Mouse (Mus musculus) layer of hippocampus, adult 2 months (tissue): ENCODE measurements around the gene Gm49388. TPM values are rescaled to one million over a fixed set of nuclear protein-coding genes. Genes with fewer than 3 reads are reported as not detected.

Experiments
- DNase-seq, 2 experiments: peaks; one replicate each; pipeline ENCODE4 v3.0.0; 2022; ENCODE audit warnings: low spot score in 2 of 2
- H3K27ac ChIP-seq: fragments of 200-600 bp; 2 replicates; pipeline ENCODE4 v1.8.1; 2022
- H3K4me3 ChIP-seq: fragments of 200-600 bp; 2 replicates; pipeline ENCODE4 v1.8.1; 2022; ENCODE audit warnings: mild to moderate bottlenecking
- CTCF ChIP-seq: fragments of 200-600 bp; conservative IDR thresholded peaks from 2 replicates; pipeline ENCODE4 v1.8.1; 2022; ENCODE audit warnings: antibody characterized with exemption, mild to moderate bottlenecking, moderate library complexity
- long read RNA-seq, 2 experiments: library from polyadenylated mRNA; stranded (forward); transcript quantifications; one replicate each; pipeline ENCODE4 v2.0.0; 2021; ENCODE audit warnings: borderline mapping rate in 2 of 2
- total RNA-seq, 2 experiments: library from RNA; stranded (reverse); gene quantifications; 2 replicates each; pipeline ENCODE4 v1.2.3; 2021

Gene Gm49388
- total RNA-seq = 1 to 10 TPM; 1.4 to 3.3 TPM
- long read RNA-seq, experiment 1, partial matches to known transcripts = 0 of 1 reads
- long read RNA-seq, experiment 1, other reads (novel, unspliced or antisense) = 1 of 1 reads
- long read RNA-seq, experiment 2, partial matches to known transcripts = 2 of 4 reads
- long read RNA-seq, experiment 2, other reads (novel, unspliced or antisense) = 2 of 4 reads

DNA sequence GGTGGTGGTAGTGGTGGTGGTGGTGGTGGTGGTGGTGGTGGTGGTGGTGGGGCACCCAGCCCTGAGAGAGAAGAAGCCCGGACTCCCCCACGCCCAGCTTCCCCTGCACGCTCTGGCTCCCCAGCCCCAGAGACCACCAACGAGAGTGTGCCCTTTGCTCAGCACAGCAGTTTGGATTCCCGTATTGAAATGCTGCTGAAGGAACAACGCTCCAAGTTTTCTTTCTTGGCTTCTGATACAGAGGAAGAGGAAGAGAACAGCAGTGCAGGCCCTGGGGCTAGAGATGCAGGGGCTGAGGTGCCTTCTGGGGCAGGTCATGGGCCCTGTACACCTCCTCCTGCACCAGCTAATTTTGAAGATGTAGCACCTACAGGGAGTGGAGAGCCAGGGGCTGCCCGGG is at the start of gene Gm49388:
TSS of gene Gm49388 (plus strand) at position 301 of the 400 bp plus-strand sequence.
- TF ChIP-seq CTCF = no peak
- no peak within 1 kb of the TSS for H3K4me3 ChIP-seq
- no peak for DNase-seq
- no peak within 1 kb of the TSS for H3K27ac ChIP-seq

DNA sequence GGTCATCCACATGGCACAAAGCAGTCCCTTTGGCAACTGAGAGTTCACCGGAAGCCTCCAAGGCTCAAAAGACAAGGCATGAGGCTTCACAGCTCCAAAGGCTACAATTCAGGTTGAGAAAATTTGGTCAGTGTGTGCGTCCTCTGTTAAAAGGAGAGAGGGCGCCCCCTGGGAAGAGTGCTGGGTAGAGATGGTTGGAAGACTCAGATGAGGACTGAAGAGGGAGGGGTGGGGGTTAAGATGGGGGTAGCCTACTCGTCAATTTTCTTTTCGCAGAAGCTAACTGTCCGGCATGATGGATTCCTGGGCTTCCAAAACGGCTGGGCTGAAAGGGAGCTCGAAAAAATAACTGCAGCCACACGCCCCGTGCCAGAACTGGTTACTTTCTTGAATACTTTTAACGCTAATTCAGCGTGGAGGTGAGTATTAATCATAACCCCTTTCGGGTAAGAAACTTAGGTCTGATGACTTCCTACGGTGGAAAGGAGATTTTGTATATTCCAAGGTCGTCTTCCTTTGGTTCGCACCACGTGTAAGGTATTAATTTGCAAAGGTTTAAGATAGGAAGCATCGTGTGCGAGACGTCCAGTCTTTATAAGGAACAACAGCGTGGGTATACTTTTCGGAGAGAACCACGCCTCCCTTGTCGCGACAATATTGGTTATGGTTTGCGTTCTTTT is 40.9 kb upstream of the Gm49388 start, which contains the start of gene Fbxl19:
TSS of gene Fbxl19 (plus strand) at position 178 of the 680 bp plus-strand sequence.
- DNase-seq = peak; percentile 71 to 74
- TF ChIP-seq CTCF = peak; percentile 80
- Histone ChIP-seq H3K4me3 (peak within 1 kb of the TSS; percentile 87), H3K27ac (peak within 1 kb of the TSS; percentile 93)

DNA sequence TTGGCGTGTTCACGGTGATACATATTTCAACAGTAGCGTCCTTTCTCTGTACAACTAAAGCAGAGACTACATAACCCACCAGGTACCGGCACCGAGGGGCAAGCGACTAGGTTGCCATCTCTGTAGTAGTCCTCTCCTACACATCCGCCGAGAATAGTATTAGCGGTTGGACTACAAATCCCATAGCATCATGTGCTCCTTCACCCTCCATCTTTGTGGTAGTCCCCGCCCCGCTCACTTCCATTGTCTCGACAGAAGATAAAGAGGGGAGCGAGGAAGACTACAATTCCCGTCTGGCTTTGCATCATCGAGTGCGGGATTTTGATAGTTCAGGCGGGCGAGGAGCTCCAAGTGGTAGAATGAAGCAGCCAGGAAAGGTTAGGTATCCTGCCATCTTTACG is 40.2 kb upstream of the Gm49388 start:
- H3K4me3 ChIP-seq = peak overlapping the region; percentile 87
- TF ChIP-seq CTCF = peak; percentile 24; the same call in 1 of the 2 replicates
- DNase-seq = peak; percentile 89 to 98
- peak overlapping the region; percentile 93 for H3K27ac ChIP-seq

DNA sequence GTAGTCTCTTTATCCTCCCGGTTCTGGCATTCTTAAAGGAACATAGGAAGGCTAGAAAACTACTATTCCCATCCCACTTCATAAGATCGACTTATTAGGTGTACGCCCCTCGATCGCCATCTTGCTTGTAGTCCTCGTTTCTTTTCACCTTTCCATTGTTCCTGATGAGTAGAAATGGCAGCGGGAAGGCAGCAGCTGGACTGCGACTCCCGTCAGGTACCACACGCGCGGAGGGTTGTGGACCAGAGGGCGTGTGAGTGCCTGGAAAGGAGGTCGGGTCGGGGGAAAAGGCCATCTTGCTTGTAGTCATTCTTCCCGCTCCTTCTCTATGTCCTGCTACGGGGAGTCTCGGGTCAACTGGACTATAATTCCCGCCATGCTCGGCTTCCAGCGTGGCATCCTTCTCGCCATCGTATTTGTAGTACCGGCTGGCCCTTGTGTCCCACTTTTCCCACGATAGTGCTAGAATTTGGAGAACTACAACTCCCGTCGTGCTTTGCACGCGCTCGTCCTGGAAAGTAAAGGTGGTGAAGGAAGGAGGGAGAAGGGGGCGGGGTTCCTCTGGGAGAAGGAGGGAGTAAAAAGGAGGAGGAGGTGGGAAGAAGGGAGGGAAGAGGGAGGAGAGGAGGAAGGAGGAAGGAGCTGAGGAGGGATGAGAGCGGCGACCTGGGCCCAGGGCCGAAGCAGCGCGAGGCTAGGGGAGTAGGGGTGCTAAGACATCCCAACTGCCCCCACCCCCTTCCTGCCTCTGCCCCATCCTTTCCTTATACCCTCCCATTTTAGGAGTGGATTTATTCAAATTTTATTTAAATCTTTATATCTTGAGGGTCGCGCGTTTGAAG is 39.5 kb upstream of the Gm49388 start:
- peak overlapping the region; percentile 93 for H3K27ac ChIP-seq
- no peak for TF ChIP-seq CTCF

DNA sequence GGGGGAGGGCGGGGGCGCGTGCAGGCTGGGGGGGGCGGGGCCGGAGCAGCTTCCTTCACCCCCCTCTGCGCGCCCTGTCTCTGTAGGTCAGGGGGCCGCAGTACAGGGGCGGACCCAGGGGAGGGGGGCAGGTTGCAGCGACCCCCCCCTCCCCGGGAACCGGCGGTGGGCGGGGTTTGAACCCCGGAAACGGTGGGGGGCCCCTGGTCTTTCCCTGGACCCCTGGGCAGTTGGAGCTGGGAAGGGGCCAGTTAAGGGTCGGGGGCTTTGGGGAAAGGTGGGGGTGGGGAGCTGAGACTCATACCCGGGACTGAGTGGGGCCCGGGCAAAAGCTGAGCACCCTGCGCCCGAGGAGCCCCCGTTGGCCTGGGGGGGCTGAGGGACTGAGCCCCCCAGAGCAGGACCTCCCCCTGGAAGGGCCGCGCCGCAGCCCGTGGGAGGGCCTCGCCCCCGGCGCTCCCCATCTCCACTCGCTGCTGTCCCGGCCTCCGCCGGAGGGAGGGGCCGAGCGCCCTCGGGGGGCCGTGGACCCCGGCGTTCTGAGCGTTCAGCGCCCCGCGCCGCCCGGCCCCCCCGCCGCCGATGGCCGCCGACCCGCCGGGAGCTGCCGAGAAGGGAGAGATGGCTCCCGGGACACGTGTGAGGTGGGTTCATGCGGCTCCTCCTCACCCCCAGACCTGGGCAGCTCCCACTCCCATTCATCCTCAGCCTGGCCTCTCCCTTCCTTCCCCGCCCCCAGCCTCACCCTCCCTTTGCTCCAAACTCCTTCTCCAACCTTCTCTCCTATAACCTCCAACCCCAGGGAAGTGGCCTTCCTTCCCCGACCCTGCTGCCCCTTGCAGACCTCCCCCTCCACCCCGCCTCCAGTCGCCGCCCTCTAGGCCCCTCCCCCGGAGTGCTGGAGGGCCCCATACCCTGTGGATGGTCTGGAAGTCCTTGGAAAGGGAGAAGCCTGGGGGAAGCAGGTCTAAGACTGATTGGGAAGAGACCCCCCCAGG is 38.6 kb upstream of the Gm49388 start:
- TF ChIP-seq CTCF = 0 out of 2 replicates have a peak, but pooled peaks have one; percentile 2
- no peak for DNase-seq
- peak overlapping the region; percentile 87 for H3K4me3 ChIP-seq

More for the DNA sequence above, 39.5 kb upstream of the Gm49388 start:
- peak; percentile 95 to 100 for DNase-seq
- peak overlapping the region; percentile 87 for H3K4me3 ChIP-seq

DNA sequence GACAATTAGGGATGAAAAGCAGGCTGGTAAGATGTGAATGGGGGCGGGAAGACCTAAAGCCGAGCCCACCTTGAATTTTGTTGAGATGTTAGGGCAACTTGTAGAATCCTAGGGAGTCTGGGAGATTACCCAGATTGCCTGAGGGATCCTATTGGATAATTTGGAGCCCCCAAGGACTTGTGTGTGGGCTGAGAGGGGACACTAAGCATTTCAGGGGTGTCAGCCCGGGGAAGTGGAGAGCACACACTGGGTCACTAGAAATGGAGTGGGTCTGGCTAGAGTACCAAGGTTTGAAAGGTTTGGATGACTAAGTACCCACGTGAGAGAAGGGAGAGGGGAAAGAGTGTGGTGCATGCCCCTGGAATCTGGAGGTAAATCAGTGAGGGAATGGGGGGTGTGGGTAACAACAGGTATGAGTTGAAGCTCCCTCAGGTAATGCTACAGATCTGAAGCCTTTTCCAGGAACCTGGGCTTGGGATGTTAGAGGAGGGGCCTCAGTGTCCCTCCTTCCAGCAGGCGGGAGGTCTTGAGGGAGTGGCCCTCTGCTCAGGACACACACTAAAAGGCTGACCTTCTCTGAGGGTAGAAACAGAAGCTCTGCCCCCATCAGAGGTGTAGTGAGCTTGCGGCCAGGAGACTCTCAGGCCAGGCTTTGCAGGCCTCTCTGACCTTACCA is 37.7 kb upstream of the Gm49388 start:
- TF ChIP-seq CTCF = no peak
- no peak for DNase-seq
- peak overlapping the region; percentile 87 for H3K4me3 ChIP-seq
- peak overlapping the region; percentile 89; the same call in 1 of the 2 replicates for H3K27ac ChIP-seq

More for the DNA sequence above, 38.6 kb upstream of the Gm49388 start:
- H3K27ac ChIP-seq = peak overlapping the region; percentile 89

DNA sequence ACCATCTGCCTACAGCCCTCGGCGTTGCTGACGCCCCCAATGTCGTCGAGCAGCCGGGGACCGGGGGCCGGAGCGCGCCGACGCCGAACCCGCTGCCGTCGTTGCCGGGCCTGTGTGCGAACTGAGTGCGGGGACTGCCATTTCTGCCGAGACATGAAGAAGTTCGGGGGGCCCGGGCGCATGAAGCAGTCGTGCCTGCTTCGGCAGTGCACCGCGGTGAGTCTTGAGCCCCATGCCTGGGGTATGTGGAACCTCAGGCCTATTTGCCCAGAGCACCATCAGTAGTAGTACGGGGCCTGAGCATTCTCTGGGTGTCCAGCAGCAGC is 37.2 kb upstream of the Gm49388 start:
- Histone ChIP-seq H3K27ac (no peak overlapping the region), H3K4me3 (no peak overlapping the region)
- DNase-seq = no peak
- no peak for TF ChIP-seq CTCF

DNA sequence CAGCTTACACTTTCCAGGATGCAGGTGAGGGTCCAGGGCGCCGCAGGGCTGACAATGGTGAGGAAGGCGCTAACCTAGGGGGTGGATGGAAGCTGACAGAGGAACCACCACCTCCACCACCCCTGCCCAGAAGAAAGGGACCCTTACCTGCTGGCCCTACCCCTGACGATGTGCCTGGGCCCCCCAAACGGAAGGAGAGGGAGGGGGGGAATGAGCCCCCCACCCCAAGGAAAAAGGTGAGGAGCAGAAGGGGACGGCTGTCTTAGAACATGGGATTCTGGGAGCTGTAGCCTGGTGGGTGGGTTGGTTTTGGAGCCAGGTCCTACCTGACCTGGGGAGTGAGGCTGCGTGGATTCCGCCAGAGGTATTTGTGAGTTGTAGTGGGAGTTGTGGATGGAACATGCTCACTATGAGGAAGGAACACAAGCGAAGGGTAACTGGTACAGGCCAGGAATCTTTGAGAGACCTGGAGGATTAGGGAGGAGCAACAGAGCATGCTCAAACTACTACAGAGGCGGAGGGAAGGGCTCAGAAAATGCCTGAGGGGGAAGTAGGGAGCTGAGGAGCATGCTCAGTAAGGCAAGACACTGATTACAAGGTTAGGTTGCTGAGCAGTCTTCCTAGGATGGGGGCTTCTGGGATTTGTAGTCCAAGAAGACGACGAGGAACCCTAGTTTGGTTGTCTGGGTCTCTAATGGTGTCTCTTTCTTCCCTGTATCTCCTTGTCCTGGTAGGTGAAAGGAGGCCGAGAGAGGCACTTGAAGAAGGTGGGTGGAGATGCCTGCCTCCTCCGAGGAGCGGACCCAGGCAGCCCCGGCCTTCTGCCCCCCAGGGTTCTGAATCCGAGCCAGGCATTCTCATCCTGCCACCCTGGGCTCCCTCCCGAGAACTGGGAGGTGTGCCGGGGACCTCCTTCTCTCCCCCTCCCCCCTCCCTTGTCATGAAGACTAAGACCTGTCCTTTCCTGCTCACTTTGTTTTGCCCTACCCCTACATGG is 35.0 kb upstream of the Gm49388 start:
- DNase-seq = peak; percentile 65 to 83
- TF ChIP-seq CTCF = no peak
- H3K27ac ChIP-seq = peak overlapping the region; percentile 68; the same call in 1 of the 2 replicates
- peak overlapping the region; percentile 47 for H3K4me3 ChIP-seq

DNA sequence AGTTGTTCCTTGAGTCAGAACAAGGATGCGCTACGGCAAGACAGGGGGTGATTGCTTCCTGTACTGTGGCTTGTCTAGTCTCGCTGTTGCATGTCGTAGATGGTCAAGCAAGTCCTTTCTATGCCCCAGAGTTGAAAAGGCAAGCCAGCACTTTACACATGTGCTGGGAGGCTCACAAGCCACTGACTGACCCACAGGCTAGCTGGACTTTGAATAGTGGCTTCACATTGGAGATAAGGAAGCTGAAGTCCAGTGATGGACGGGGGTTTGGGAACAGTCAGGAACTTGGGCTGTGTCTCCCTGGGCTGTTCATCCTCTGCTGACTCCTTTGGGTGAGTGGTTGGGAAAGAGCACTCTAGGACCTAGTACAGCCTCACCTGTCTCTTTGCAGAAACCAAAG is 33.8 kb upstream of the Gm49388 start:
- TF ChIP-seq CTCF = no peak

DNA sequence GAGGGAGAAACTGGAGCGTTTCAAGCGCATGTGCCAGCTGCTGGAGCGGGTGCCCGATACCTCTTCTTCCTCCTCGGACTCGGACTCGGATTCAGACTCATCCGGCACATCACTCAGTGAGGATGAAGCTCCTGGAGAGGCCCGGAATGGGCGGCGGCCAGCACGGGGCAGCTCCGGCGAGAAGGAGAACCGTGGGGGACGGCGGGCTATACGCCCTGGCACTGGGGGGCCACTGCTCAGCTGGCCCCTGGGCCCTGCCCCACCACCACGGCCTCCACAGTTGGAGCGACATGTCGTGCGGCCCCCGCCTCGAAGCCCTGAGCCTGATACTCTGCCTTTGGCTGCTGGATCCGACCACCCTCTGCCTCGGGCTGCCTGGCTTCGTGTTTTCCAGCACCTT is 33.3 kb upstream of the Gm49388 start:
- no peak for DNase-seq
- H3K27ac ChIP-seq = no peak overlapping the region
- no peak for TF ChIP-seq CTCF
- no peak overlapping the region for H3K4me3 ChIP-seq

More for the DNA sequence above, 33.8 kb upstream of the Gm49388 start:
- H3K27ac ChIP-seq = no peak overlapping the region
- no peak for DNase-seq
- H3K4me3 ChIP-seq = no peak overlapping the region

DNA sequence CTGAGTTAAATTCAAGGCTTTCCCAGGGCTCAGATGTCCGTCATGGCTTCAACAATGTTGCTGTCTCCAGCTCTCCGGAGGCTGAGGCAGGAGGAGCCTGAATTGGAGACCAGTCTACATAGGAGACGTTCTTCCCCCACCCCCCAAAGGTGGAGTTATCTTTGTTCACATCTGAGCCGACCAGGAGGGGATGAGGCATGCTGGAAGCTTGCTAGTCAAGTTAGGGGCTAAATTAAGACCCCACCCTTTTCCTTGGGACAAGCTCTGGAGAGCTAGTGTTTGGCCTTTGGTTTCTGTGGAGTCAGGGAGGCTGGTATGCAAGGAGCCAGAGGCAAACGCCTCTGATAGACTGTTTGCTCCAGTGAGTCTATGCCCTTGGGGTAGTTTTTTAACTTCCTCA is 32.2 kb upstream of the Gm49388 start:
- no peak for DNase-seq
- H3K27ac ChIP-seq = 0 out of 2 replicates have a peak overlapping the region, but pooled peaks have one; percentile 5
- TF ChIP-seq CTCF = no peak
- H3K4me3 ChIP-seq = no peak overlapping the region
